ENCODE assay signal across 16 mouse cellular contexts in genomic region chr11:101462141-101462540, GRCm38 (mm10). TPM values are rescaled to one million over a fixed set of nuclear protein-coding genes. Genes with fewer than 3 reads are reported as not detected.
DNase-seq lines count a peak whose midpoint lies in the region; ATAC-seq and TF ChIP-seq lines count a peak whose summit lies in the region.
"Had no signal": no experiment of that assay in that cellular context is flagged by ENCODE, and none has a peak within 500 bp of the region (broad histone marks: within the 10 kb centered on the region; RNA-seq: fewer than 3 reads in every experiment).

No protein-coding gene starts in this region.

- 0 out of 2 replicates have a peak overlapping the region, but pooled peaks have one; percentile 6 for H3K9ac ChIP-seq in forebrain, embryonic 11.5 days (ENCODE audit: low read length)
- H3K9ac ChIP-seq in forebrain, postnatal 0 days = no peak overlapping the region
- H3K9ac ChIP-seq in neural tube, embryonic 13.5 days = no peak overlapping the region
- H3K9ac ChIP-seq: limb, embryonic 13.5 days; liver, postnatal 0 days had no signal

- no peaks in the 10 kb centered on the region for H3K36me3 ChIP-seq in forebrain, embryonic 11.5 days (ENCODE audit: control insufficient read depth, insufficient read depth, low read length)
- peaks cover 47% of the 10 kb centered on the region for H3K36me3 ChIP-seq in forebrain, postnatal 0 days (ENCODE audit: insufficient read depth)
- peaks cover 55% of the 10 kb centered on the region for H3K36me3 ChIP-seq in neural tube, embryonic 13.5 days
- peaks cover 7% of the 10 kb centered on the region; the same call in 1 of the 2 replicates for H3K36me3 ChIP-seq in limb, embryonic 10.5 days

- H3K27me3 ChIP-seq in forebrain, embryonic 11.5 days (ENCODE audit: control insufficient read depth, insufficient read depth, low read length) = no peaks in the 10 kb centered on the region
- no peaks in the 10 kb centered on the region for H3K27me3 ChIP-seq in forebrain, postnatal 0 days (ENCODE audit: insufficient read depth, low read length)
- no peaks in the 10 kb centered on the region for H3K27me3 ChIP-seq in neural tube, embryonic 13.5 days
- H3K27me3 ChIP-seq in limb, embryonic 10.5 days (ENCODE audit: low read depth, poor library complexity, severe bottlenecking) = peaks cover 8% of the 10 kb centered on the region
- H3K27me3 ChIP-seq: limb, embryonic 13.5 days had no signal

- no peak overlapping the region for H3K27ac ChIP-seq in forebrain, embryonic 11.5 days (ENCODE audit: low read depth, low read length)
- H3K27ac ChIP-seq in forebrain, postnatal 0 days (ENCODE audit: low read depth, low read length) = no peak overlapping the region
- H3K27ac ChIP-seq in neural tube, embryonic 13.5 days (replicated peaks) = no peak overlapping the region
- 0 out of 2 replicates have a peak overlapping the region, but pooled peaks have one; percentile 5 for H3K27ac ChIP-seq in limb, embryonic 10.5 days
- H3K27ac ChIP-seq: limb, embryonic 13.5 days had no signal

- H3K4me3 ChIP-seq in forebrain, embryonic 11.5 days (ENCODE audit: low read depth, low read length) = no peak overlapping the region
- H3K4me3 ChIP-seq in forebrain, postnatal 0 days (ENCODE audit: low read depth, low read length) = no peak overlapping the region
- H3K4me3 ChIP-seq in neural tube, embryonic 13.5 days = no peak overlapping the region
- H3K4me3 ChIP-seq in limb, embryonic 10.5 days = peak overlapping the region; percentile 2; the same call in 1 of the 2 replicates
- H3K4me3 ChIP-seq: limb, embryonic 13.5 days had no signal

- H3K4me2 ChIP-seq in forebrain, embryonic 11.5 days (ENCODE audit: low read depth, low read length, severe bottlenecking) = 0 out of 2 replicates have a peak overlapping the region, but pooled peaks have one; percentile 5
- no peak overlapping the region for H3K4me2 ChIP-seq in forebrain, postnatal 0 days (ENCODE audit: low read depth)
- H3K4me2 ChIP-seq in neural tube, embryonic 13.5 days = peak overlapping the region; percentile 86; the same call in 1 of the 2 replicates
- H3K4me2 ChIP-seq: limb, embryonic 13.5 days had no signal

- no peak for DNase-seq in forebrain, embryonic 11.5 days (ENCODE audit: low spot score)
- no peak for DNase-seq in forebrain, postnatal 0 days
- no peak for DNase-seq in neural tube, embryonic 10.5 days (ENCODE audit: extremely low spot score, low spot score)
- no peak for DNase-seq in limb, embryonic 10.5 days (ENCODE audit: low spot score)
- DNase-seq in urinary bladder, postnatal 14 days (ENCODE audit: low spot score) = no peak
- no peak for DNase-seq in heart, postnatal 4 days
- no peak for DNase-seq in frontal cortex, postnatal 14 days (ENCODE audit: low spot score in 2 of 2)
- DNase-seq: adrenal gland, postnatal 10 days; cerebellum, adult 9-10 months; gastrocnemius, postnatal 10 days; kidney, postnatal 14 days; liver, postnatal 0 days; lung, postnatal 36 days; thymus, postnatal 25 days had no signal

- no peak for ATAC-seq in forebrain, embryonic 11.5 days (replicated peaks; ENCODE audit: low FRiP score)
- ATAC-seq in forebrain, postnatal 0 days = no peak
- no peak for ATAC-seq in neural tube, embryonic 13.5 days (ENCODE audit: low read depth)
- ATAC-seq: liver, postnatal 0 days had no signal

- no peak for TF ChIP-seq CTCF in forebrain, postnatal 0 days (IDR thresholded peaks at IDR 0.05; ENCODE audit: low read depth)

- 82% methylated on average over 14 of the region's 14 CpGs for WGBS in forebrain, embryonic 11.5 days
- 76% methylated on average over 14 of the region's 14 CpGs for WGBS in forebrain, postnatal 0 days
- WGBS in neural tube, embryonic 13.5 days = 64% methylated on average over 14 of the region's 14 CpGs
- WGBS in limb, embryonic 10.5 days = 93% methylated on average over 14 of the region's 14 CpGs

- no peaks in the 10 kb centered on the region for H3K9me3 ChIP-seq in forebrain, embryonic 11.5 days (ENCODE audit: control insufficient read depth, low read length)
- no peaks in the 10 kb centered on the region for H3K9me3 ChIP-seq in forebrain, postnatal 0 days (ENCODE audit: low read length)
- H3K9me3 ChIP-seq in neural tube, embryonic 13.5 days = no peaks in the 10 kb centered on the region
- no peaks in the 10 kb centered on the region for H3K9me3 ChIP-seq in limb, embryonic 10.5 days (replicated peaks)
- H3K9me3 ChIP-seq: limb, embryonic 13.5 days had no signal

- peaks cover 17% of the 10 kb centered on the region for H3K4me1 ChIP-seq in forebrain, embryonic 11.5 days (replicated peaks; ENCODE audit: control insufficient read depth, insufficient read depth, low read length)
- H3K4me1 ChIP-seq in forebrain, postnatal 0 days (ENCODE audit: insufficient read depth) = peaks cover 14% of the 10 kb centered on the region
- peaks cover 42% of the 10 kb centered on the region for H3K4me1 ChIP-seq in neural tube, embryonic 13.5 days (replicated peaks)
- H3K4me1 ChIP-seq in limb, embryonic 10.5 days = peaks cover 79% of the 10 kb centered on the region

RNA-seq across cellular contexts. Expression of gene Rnd2, which starts 2.7 kb away (rescaled TPM):
- 43.5 and 49.0 TPM in 2 replicates for polyA plus RNA-seq in forebrain, embryonic 11.5 days (2014; fragmentation: Nextera tagmentation; extraction: Ambion mirVana)
- total RNA-seq in forebrain, postnatal 0 days (2014; rRNA removed) = 61.9 and 71.4 TPM in 2 replicates
- polyA plus RNA-seq in forebrain, postnatal 0 days (2015; fragmentation: Nextera tagmentation; extraction: Ambion mirVana) = 88.1 and 96.6 TPM in 2 replicates
- 80.5 and 83.0 TPM in 2 replicates for polyA plus RNA-seq in neural tube, embryonic 13.5 days (2015; fragmentation: Nextera tagmentation; extraction: Ambion mirVana)
- 5.0 and 6.3 TPM in 2 replicates for polyA plus RNA-seq in limb, embryonic 10.5 days (2016; fragmentation: Nextera tagmentation; extraction: Ambion mirVana)
- total RNA-seq in heart, postnatal 4 days (2021) = 10 to 100 TPM; 11.5 to 11.7 TPM

RNA-seq across cellular contexts. Expression of gene Vat1, which starts 3.9 kb away (rescaled TPM):
- 47.0 and 51.4 TPM in 2 replicates for polyA plus RNA-seq in forebrain, embryonic 11.5 days (2014; fragmentation: Nextera tagmentation; extraction: Ambion mirVana)
- total RNA-seq in forebrain, postnatal 0 days (2014; rRNA removed) = 131 and 174 TPM in 2 replicates
- 73.3 and 92.7 TPM in 2 replicates for polyA plus RNA-seq in forebrain, postnatal 0 days (2015; fragmentation: Nextera tagmentation; extraction: Ambion mirVana)
- polyA plus RNA-seq in neural tube, embryonic 13.5 days (2015; fragmentation: Nextera tagmentation; extraction: Ambion mirVana) = 72.6 and 75.8 TPM in 2 replicates
- 14.6 and 17.2 TPM in 2 replicates for polyA plus RNA-seq in limb, embryonic 10.5 days (2016; fragmentation: Nextera tagmentation; extraction: Ambion mirVana)
- total RNA-seq in heart, postnatal 4 days (2021) = 10 to 100 TPM; 59.5 to 60.4 TPM

RNA-seq across cellular contexts. Expression of gene Ifi35, which starts 13.9 kb away (rescaled TPM):
- 3.8 and 3.9 TPM in 2 replicates for polyA plus RNA-seq in forebrain, embryonic 11.5 days (2014; fragmentation: Nextera tagmentation; extraction: Ambion mirVana)
- total RNA-seq in forebrain, postnatal 0 days (2014; rRNA removed) = 3.2 and 5.2 TPM in 2 replicates
- polyA plus RNA-seq in forebrain, postnatal 0 days (2015; fragmentation: Nextera tagmentation; extraction: Ambion mirVana) = 3.8 and 5.1 TPM in 2 replicates
- 3.6 and 3.8 TPM in 2 replicates for polyA plus RNA-seq in neural tube, embryonic 13.5 days (2015; fragmentation: Nextera tagmentation; extraction: Ambion mirVana)
- polyA plus RNA-seq in limb, embryonic 10.5 days (2016; fragmentation: Nextera tagmentation; extraction: Ambion mirVana) = 2.3 and 3.1 TPM in 2 replicates
- total RNA-seq in heart, postnatal 4 days (2021) = 10 to 100 TPM; 12.0 to 13.1 TPM

RNA-seq across cellular contexts. Expression of gene Rpl27, which starts 20.0 kb away (rescaled TPM):
- 370 and 424 TPM in 2 replicates for polyA plus RNA-seq in forebrain, embryonic 11.5 days (2014; fragmentation: Nextera tagmentation; extraction: Ambion mirVana)
- total RNA-seq in forebrain, postnatal 0 days (2014; rRNA removed) = 785 and 1,503 TPM in 2 replicates
- 274 and 348 TPM in 2 replicates for polyA plus RNA-seq in forebrain, postnatal 0 days (2015; fragmentation: Nextera tagmentation; extraction: Ambion mirVana)
- polyA plus RNA-seq in neural tube, embryonic 13.5 days (2015; fragmentation: Nextera tagmentation; extraction: Ambion mirVana) = 303 and 315 TPM in 2 replicates
- 448 and 536 TPM in 2 replicates for polyA plus RNA-seq in limb, embryonic 10.5 days (2016; fragmentation: Nextera tagmentation; extraction: Ambion mirVana)
- total RNA-seq in heart, postnatal 4 days (2021) = 10 to 100 TPM; 69.0 to 72.5 TPM

RNA-seq across cellular contexts. Expression of gene Ptges3l, which starts 37.0 kb away (rescaled TPM):
- polyA plus RNA-seq in forebrain, embryonic 11.5 days (2014; fragmentation: Nextera tagmentation; extraction: Ambion mirVana) = 1.6 and 2.7 TPM in 2 replicates
- 0.62 and 1.8 TPM in 2 replicates for total RNA-seq in forebrain, postnatal 0 days (2014; rRNA removed)
- 1.2 and 2.4 TPM in 2 replicates for polyA plus RNA-seq in forebrain, postnatal 0 days (2015; fragmentation: Nextera tagmentation; extraction: Ambion mirVana)
- 3.3 and 4.3 TPM in 2 replicates for polyA plus RNA-seq in neural tube, embryonic 13.5 days (2015; fragmentation: Nextera tagmentation; extraction: Ambion mirVana)
- polyA plus RNA-seq in limb, embryonic 10.5 days (2016; fragmentation: Nextera tagmentation; extraction: Ambion mirVana) = 4.0 and 4.7 TPM in 2 replicates
- total RNA-seq in heart, postnatal 4 days (2021) = 10 to 100 TPM; 50.6 to 52.8 TPM
